Comparison of ENCODE assay signal across 14 mouse cellular contexts in the genomic region with DNA sequence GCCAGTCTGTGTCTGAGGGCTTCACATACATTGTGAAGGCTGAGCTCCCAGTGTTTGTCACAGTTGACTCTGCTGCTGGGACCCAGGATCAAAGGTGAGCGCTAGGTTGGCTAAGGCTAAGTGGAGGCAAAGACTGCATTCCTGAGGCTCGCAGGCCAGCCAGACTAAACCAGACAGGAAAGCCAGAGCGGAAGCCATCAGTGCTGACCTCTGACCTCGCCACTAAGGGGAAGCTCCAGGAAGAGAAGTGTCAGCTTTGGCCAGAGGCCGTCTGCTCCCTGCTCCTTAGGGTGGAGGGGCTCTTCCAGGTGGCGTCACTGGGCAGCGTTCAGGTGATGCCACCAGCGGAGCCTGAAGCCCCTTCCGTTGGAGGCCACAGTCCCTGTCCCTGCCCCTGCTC. TPM values are rescaled to one million over a fixed set of nuclear protein-coding genes. Genes with fewer than 3 reads are reported as not detected.
A peak's percentile ranks its signal among the peaks of the same experiment; 100 is the strongest.
DNase-seq lines count a peak whose midpoint lies in the region; ATAC-seq and TF ChIP-seq lines count a peak whose summit lies in the region.
"Had no signal": no experiment of that assay in that cellular context is flagged by ENCODE, and none has a peak within 500 bp of the region (broad histone marks: within the 10 kb centered on the region; RNA-seq: fewer than 3 reads in every experiment).

No protein-coding gene starts in this region.

- no peaks in the 10 kb centered on the region for H3K9me3 ChIP-seq in heart, embryonic 10.5 days
- H3K9me3 ChIP-seq in midbrain, embryonic 12.5 days, result no peaks in the 10 kb centered on the region
- no peaks in the 10 kb centered on the region for H3K9me3 ChIP-seq in midbrain, embryonic 13.5 days

- H3K4me2 ChIP-seq in midbrain, embryonic 12.5 days (replicated peaks), result no peak overlapping the region
- no peak overlapping the region for H3K4me2 ChIP-seq in midbrain, embryonic 13.5 days (replicated peaks)

- no peak for ATAC-seq in midbrain, embryonic 12.5 days (ENCODE audit: low FRiP score, low read depth)
- no peak for ATAC-seq in midbrain, embryonic 13.5 days

- H3K4me3 ChIP-seq in heart, embryonic 10.5 days, result no peak overlapping the region
- H3K4me3 ChIP-seq in midbrain, embryonic 12.5 days, result no peak overlapping the region
- no peak overlapping the region for H3K4me3 ChIP-seq in midbrain, embryonic 13.5 days (replicated peaks)
- no peak overlapping the region for H3K4me3 ChIP-seq in left cerebral cortex, adult 2 months
- H3K4me3 ChIP-seq: erythroblast, embryonic 14.5 days had no signal

- H3K36me3 ChIP-seq in heart, embryonic 10.5 days, result peaks cover 100% of the 10 kb centered on the region
- H3K36me3 ChIP-seq in midbrain, embryonic 12.5 days, result peaks cover 99% of the 10 kb centered on the region
- H3K36me3 ChIP-seq in midbrain, embryonic 13.5 days, result peaks cover 98% of the 10 kb centered on the region

- no peak overlapping the region for H3K9ac ChIP-seq in midbrain, embryonic 12.5 days (replicated peaks)
- no peak overlapping the region for H3K9ac ChIP-seq in midbrain, embryonic 13.5 days (replicated peaks)

- H3K4me1 ChIP-seq in heart, embryonic 10.5 days, result peaks cover 51% of the 10 kb centered on the region
- H3K4me1 ChIP-seq in midbrain, embryonic 12.5 days, result peaks cover 9% of the 10 kb centered on the region; the same call in 1 of the 2 replicates
- H3K4me1 ChIP-seq in midbrain, embryonic 13.5 days (replicated peaks), result peaks cover 18% of the 10 kb centered on the region

- TF ChIP-seq CTCF in left cerebral cortex, adult 2 months (IDR thresholded peaks at IDR 0.05), result no peak

- H3K27ac ChIP-seq in heart, embryonic 10.5 days, result peak overlapping the region; percentile 69
- 0 out of 2 replicates have a peak overlapping the region, but pooled peaks have one; percentile 4 for H3K27ac ChIP-seq in midbrain, embryonic 12.5 days (replicated peaks)
- H3K27ac ChIP-seq in midbrain, embryonic 13.5 days, result no peak overlapping the region
- no peak overlapping the region for H3K27ac ChIP-seq in left cerebral cortex, adult 2 months

- H3K27me3 ChIP-seq in heart, embryonic 10.5 days (ENCODE audit: insufficient read depth, poor library complexity, severe bottlenecking), result no peaks in the 10 kb centered on the region
- no peaks in the 10 kb centered on the region for H3K27me3 ChIP-seq in midbrain, embryonic 12.5 days
- H3K27me3 ChIP-seq in midbrain, embryonic 13.5 days, result no peaks in the 10 kb centered on the region

- WGBS in heart, embryonic 10.5 days, result 43% methylated on average over 9 of the region's 9 CpGs
- 64% methylated on average over 9 of the region's 9 CpGs for WGBS in midbrain, embryonic 12.5 days
- WGBS in midbrain, embryonic 13.5 days, result 61% methylated on average over 9 of the region's 9 CpGs

- no peak for DNase-seq in heart, embryonic 10.5 days (ENCODE audit: low spot score)
- no peak for DNase-seq in heart, adult 18-20 months
- DNase-seq in kidney, postnatal 10 days, result peak; percentile 81
- DNase-seq in left cerebral cortex, adult 2 months (ENCODE audit: extremely low spot score in 1 of 2, low spot score in 2 of 2), result no peak
- no peak for DNase-seq in urinary bladder, postnatal 14 days (ENCODE audit: low spot score)
- DNase-seq in left cerebral cortex, postnatal 14 days (ENCODE audit: low spot score in 2 of 2), result no peak
- DNase-seq: adrenal gland, postnatal 25 days; cerebellum, adult 11-12 months; gastrocnemius, postnatal 10 days; left cerebral cortex, postnatal 4 days; thymus, adult 2 months had no signal

- intact Hi-C loops in left cerebral cortex, adult 2 months (cut with DNase I), result no loop called here
- intact Hi-C loops in left cerebral cortex, postnatal 14 days (cut with DNase I), result no loop called here

RNA-seq across cellular contexts. Expression of gene Gins2, which starts 13.3 kb away (rescaled TPM):
- 106 and 125 TPM in 2 replicates for polyA plus RNA-seq in heart, embryonic 10.5 days (2016; fragmentation: Nextera tagmentation; extraction: Ambion mirVana)
- total RNA-seq in heart, adult 18-20 months (2021), result 1 to 10 TPM in 1 of 2 experiments, under 1 TPM in 1; 0.98 to 1.8 TPM
- 73.7 and 84.8 TPM in 2 replicates for polyA plus RNA-seq in midbrain, embryonic 12.5 days (2016; fragmentation: Nextera tagmentation; extraction: Ambion mirVana)
- 36.7 and 37.9 TPM in 2 replicates for polyA plus RNA-seq in midbrain, embryonic 13.5 days (2015; fragmentation: Nextera tagmentation; extraction: Ambion mirVana)
- 1 to 10 TPM; 1.0 to 2.9 TPM for total RNA-seq in left cerebral cortex, adult 2 months (2021)
- 1 to 10 TPM; 1.2 to 1.4 TPM for total RNA-seq in left cerebral cortex, postnatal 14 days (2021)

Comparison
In these comparisons a context has a peak if more than half of its experiments do, and no peak if none do; other contexts are left out.
1. H3K27ac ChIP-seq: peak in heart, embryonic 10.5 days (single experiment) and midbrain, embryonic 12.5 days (single experiment); none in midbrain, embryonic 13.5 days (single experiment) and left cerebral cortex, adult 2 months (single experiment).